Mouse (Mus musculus) E14TG2a.4 (cell line): ENCODE data around the gene Cyb561a3.

Source experiments
- CTCF ChIP-seq: conservative IDR thresholded peaks from 2 replicates; pipeline ENCODE4 v1.5.1; 2014; ENCODE audit warnings: low read length
- NANOG ChIP-seq: IDR thresholded peaks from 2 replicates; pipeline ENCODE4 v1.6.1; 2014; ENCODE audit warnings: borderline replicate concordance, low read length, mixed read lengths

- no peak for TF ChIP-seq CTCF
- no peak for TF ChIP-seq NANOG
These were observed 29.1 kb downstream of the Cyb561a3 start for GRCm38 (mm10) chr19:10605901-10606622.
